Mouse (Mus musculus) neural tube, embryonic 13.5 days (tissue): ENCODE measurements around the gene Cd5l. TPM values are rescaled to one million over a fixed set of nuclear protein-coding genes. Genes with fewer than 3 reads are reported as not detected.
"Not testable (repeated sequence)": the region's sequence is repeated elsewhere in the genome, so short reads cannot be mapped to it uniquely, and the experiment has no call there.

Experiments used
- ATAC-seq: fragments of 200-750 bp; cut with Nextera tagmentation; 2 replicates; pipeline ENCODE4 v1.8.0; 2017; ENCODE audit warnings: low read depth, mild to moderate bottlenecking, moderate TSS enrichment, moderate library complexity
- H3K27ac ChIP-seq: fragments of 300-500 bp; sonication (generic); replicated peaks from 2 replicates; pipeline ENCODE4 v1.5.1; 2015; ENCODE audit warnings: moderate library complexity, mild to moderate bottlenecking, inconsistent platforms
- H3K27me3 ChIP-seq: fragments of 300-500 bp; sonication (generic); 2 replicates; pipeline ENCODE4 v1.6.1; 2015; ENCODE audit warnings: mild to moderate bottlenecking, inconsistent platforms
- H3K36me3 ChIP-seq: fragments of 300-500 bp; sonication (generic); 2 replicates; pipeline ENCODE4 v1.6.1; 2015; ENCODE audit warnings: mild to moderate bottlenecking, inconsistent platforms
- H3K4me1 ChIP-seq: fragments of 300-500 bp; sonication (generic); replicated peaks from 2 replicates; pipeline ENCODE4 v1.6.1; 2015; ENCODE audit warnings: inconsistent platforms
- H3K4me2 ChIP-seq: fragments of 300-500 bp; sonication (generic); 2 replicates; pipeline ENCODE4 v1.6.1; 2015; ENCODE audit warnings: inconsistent platforms, mild to moderate bottlenecking, moderate library complexity
- H3K4me3 ChIP-seq: fragments of 300-500 bp; sonication (generic); 2 replicates; pipeline ENCODE4 v1.5.1; 2015; ENCODE audit warnings: mild to moderate bottlenecking, inconsistent platforms
- H3K9ac ChIP-seq: fragments of 300-500 bp; sonication (generic); 2 replicates; pipeline ENCODE4 v1.6.1; 2015; ENCODE audit warnings: moderate library complexity, mild to moderate bottlenecking, inconsistent platforms
- H3K9me3 ChIP-seq: fragments of 300-500 bp; sonication (generic); 2 replicates; pipeline ENCODE4 v1.6.1; 2016; ENCODE audit warnings: inconsistent platforms
- WGBS: fragments of 180-500 bp; shearing (Covaris S2); methylation state at CpG from one replicate; pipeline ENCODE4 v1.1.7; 2015; 5-methylcytosine and 5-hydroxymethylcytosine counted together
- polyA plus RNA-seq: library from polyadenylated mRNA; unstranded; fragments of >200 nt; fragmentation: Nextera tagmentation; extraction: Ambion mirVana; gene quantifications from 2 replicates; pipeline ENCODE4 v1.2.1, GENCODE M21; 2015

Cd5l gene
- polyA plus RNA-seq, 1 experiment from 2014 or later = not detected

DNA sequence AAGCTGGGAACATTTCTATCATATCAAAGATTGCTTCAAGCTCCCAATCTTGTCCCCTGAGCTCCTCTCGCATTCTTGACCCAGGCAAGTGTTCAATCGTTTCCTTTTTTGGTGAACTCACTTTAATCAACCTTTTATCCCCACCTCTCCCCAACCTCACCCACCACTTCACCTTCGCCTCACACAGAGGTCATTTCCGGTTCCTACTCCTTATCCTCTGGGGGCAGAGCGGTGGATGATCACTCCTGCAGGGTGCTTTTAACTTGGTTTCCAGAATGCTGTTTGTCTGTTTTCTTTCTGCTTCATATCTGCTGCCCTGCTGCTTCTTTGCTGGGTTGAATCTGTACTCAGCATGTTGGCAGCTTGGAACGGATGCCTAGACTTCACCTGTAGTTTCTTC lies 20.0 kb downstream of the Cd5l start:
- H3K27me3 ChIP-seq = no peaks in the 10 kb centered on the region
- no peak for ATAC-seq
- no peaks in the 10 kb centered on the region for H3K36me3 ChIP-seq
- no peak overlapping the region for H3K4me3 ChIP-seq
- no peak overlapping the region for H3K4me2 ChIP-seq
- no peaks in the 10 kb centered on the region for H3K9me3 ChIP-seq
- H3K27ac ChIP-seq = no peak overlapping the region
- no peaks in the 10 kb centered on the region for H3K4me1 ChIP-seq
- 79% methylated on average over 6 of the region's 6 CpGs for WGBS
- H3K9ac ChIP-seq = no peak overlapping the region

DNA sequence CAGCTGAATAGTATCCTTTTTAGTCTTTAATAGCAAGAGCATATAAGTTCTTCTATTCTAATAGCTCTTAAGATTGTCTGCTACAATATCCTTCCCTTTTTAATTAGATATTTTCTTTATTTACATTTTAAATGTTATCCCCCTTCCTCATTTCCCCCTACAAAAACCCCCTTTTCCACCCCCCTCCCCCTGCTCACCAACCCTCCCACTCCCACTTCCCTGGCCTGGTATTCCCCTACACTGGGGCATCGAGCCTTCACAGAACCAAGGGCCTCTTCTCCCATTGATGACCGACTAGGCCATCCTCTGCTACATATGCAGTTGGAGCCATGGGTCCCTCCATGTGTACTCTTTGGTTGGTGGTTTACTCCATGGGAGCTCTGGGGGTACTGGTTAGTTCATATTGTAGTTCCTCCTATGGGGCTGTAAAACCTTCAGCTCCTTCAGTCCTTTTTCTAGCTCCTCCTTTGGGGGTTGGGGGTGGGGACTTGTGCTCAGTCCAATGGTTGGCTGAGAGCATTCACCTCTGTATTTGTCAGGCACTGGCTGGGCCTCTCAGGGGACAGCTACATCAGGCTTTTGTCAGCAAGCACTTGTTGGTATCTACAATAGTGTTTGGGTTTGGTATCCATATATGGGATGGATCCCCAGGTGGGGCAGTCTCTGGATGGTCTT lies 22.1 kb downstream of the Cd5l start:
- H3K27ac ChIP-seq, H3K27me3 ChIP-seq, H3K9ac ChIP-seq, H3K4me2 ChIP-seq, H3K4me3 ChIP-seq, H3K9me3 ChIP-seq, H3K4me1 ChIP-seq, H3K36me3 ChIP-seq, ATAC-seq: not testable (repeated sequence)
- 93% methylated on average over 2 of the region's 2 CpGs for WGBS

DNA sequence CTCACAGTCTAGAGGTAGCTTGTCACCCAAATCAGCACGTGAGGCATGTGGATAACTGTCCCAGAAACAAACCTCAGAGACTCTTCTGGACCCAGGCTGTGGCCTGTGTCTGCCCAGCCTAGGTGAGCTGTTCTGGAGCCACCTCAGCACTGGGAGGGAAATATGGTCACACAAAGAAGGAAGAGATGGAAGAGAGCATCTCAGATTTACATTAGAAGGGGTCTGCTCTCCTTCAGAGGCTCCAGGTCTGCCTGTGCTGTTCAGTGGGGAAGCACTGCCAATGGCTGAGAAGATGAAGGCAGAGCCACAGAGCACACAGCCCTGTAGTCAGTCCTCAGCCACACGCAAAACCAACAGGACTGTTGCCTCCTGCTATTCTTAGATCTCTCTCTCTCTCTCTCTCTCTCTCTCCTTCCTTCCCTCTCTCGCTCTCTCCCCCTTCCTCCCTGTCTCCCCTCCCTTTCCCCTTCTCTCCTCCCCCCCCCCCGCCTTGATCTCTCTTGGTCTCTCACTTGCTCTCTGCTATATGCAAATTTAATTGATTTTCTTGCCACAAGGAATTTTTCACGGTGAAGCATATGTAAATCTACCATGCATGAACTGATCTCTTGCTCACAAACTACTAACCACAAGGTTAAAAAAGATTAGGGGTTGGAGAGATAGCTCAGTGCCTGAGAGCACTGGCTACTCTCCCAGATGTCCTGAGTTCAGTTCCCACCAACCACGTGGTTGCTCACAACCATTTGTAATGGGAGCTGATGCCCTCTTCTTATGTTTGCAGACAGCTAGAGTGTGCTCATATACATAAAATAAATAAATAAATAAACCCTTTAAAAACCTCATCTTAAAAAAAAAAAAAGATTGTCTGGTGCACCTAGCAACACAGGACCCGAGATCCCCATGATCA lies 24.4 kb downstream of the Cd5l start:
- Histone ChIP-seq H3K27ac (no peak overlapping the region), H3K4me3 (no peak overlapping the region), H3K36me3 (no peaks in the 10 kb centered on the region), H3K4me2 (no peak overlapping the region), H3K9me3 (no peaks in the 10 kb centered on the region), H3K9ac (no peak overlapping the region), H3K27me3 (no peaks in the 10 kb centered on the region), H3K4me1 (no peaks in the 10 kb centered on the region)
- no peak for ATAC-seq
- 62% methylated on average over 7 of the region's 7 CpGs for WGBS

DNA sequence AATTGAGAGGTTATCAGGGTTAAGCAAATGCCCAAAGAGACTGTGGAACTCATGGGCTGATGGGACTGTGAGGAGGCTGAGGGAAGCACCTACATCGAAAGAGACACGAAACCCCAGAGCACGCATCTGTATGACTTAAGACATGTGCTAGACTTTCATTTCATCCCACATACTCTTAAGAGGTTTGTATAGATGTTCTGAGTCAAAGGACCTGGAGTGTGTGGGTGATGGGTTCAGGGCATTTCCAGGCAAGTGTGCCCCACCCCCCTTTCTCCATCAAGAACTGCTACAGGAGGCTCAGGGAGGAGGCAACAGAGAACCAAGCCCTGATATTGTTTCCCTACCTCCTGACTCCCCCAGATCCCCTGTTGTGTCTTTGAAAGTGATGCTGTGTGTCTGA lies 25.6 kb downstream of the Cd5l start:
- H3K4me1 ChIP-seq = no peaks in the 10 kb centered on the region

DNA sequence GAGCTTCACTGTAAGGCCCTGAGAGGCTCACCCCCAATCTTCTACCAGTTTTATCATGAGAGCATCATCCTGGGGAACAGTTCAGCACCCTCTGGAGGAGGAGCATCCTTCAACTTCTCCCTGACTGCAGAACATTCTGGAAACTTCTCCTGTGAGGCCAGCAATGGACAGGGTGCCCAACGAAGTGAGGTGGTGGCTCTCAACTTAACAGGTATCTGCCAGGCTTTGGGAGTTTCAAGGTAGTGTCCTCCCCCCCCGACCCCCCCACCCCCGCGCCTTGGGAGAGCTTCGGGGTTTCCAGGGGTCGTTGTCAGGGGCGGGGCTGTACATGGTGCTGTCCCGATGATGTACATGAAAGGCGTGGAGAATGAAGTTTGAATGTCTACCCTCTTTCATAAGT lies 27.4 kb downstream of the Cd5l start:
- Histone ChIP-seq H3K4me2 (no peak overlapping the region), H3K27me3 (no peaks in the 10 kb centered on the region), H3K9ac (no peak overlapping the region), H3K36me3 (no peaks in the 10 kb centered on the region), H3K9me3 (no peaks in the 10 kb centered on the region), H3K4me1 (no peaks in the 10 kb centered on the region), H3K27ac (no peak overlapping the region), H3K4me3 (no peak overlapping the region)
- no peak for ATAC-seq
- 83% methylated on average over 9 of the region's 9 CpGs for WGBS

More for the DNA sequence above, 25.6 kb downstream of the Cd5l start:
- Histone ChIP-seq H3K4me2 (no peak overlapping the region), H3K27me3 (no peaks in the 10 kb centered on the region), H3K9me3 (no peaks in the 10 kb centered on the region), H3K27ac (no peak overlapping the region), H3K4me3 (no peak overlapping the region), H3K36me3 (no peaks in the 10 kb centered on the region), H3K9ac (no peak overlapping the region)
- 94% methylated on average over 3 of the region's 3 CpGs for WGBS
- no peak for ATAC-seq

DNA sequence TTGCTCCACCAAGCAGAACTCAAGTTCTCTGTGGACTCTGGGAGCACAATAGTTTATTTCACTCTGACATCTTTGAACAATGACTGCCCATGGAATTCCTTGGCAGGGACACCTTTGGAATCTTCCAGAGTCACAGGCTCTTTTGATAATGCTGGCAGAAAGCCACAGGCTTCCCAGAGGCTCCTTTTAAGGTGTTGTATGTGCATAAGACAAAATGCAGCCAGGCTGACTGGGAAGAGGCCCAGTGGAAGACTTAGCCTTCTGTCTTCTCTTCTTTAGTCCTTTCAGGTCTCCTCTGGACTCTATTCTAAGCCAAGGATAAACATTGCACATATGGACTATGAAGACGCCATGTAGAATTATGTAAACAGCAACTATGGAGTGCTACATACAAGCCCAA lies 33.3 kb downstream of the Cd5l start:
- Histone ChIP-seq H3K9me3 (no peaks in the 10 kb centered on the region), H3K36me3 (no peaks in the 10 kb centered on the region), H3K4me2 (no peak overlapping the region), H3K4me3 (no peak overlapping the region), H3K4me1 (no peaks in the 10 kb centered on the region), H3K27ac (no peak overlapping the region), H3K27me3 (no peaks in the 10 kb centered on the region), H3K9ac (no peak overlapping the region)
- WGBS = 84% methylated on average over 1 of the region's 1 CpGs
- no peak for ATAC-seq

DNA sequence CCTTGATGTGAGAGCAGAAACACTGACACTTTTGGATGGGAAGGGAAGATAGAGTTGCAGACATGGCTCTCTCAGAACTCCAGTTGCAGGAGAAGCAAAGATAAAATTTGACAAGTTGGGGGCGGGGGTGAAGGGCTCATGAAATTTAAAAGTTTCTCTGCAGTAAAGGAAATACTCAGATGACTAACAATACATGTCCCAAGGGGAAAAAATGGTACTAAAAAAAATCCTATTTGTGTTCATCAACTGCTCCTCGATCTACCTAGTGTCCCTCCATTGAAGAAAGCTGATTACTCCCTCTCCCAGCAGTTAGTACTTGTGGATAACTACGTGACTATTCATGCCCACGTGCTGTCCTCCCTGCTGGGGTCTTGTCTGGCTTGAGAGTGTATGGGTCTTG lies 41.1 kb downstream of the Cd5l start:
- 69% methylated on average over 4 of the region's 4 CpGs for WGBS
- Histone ChIP-seq H3K27me3 (no peaks in the 10 kb centered on the region), H3K4me1 (no peaks in the 10 kb centered on the region), H3K4me2 (no peak overlapping the region), H3K36me3 (no peaks in the 10 kb centered on the region), H3K9me3 (no peaks in the 10 kb centered on the region), H3K9ac (no peak overlapping the region), H3K27ac (no peak overlapping the region), H3K4me3 (no peak overlapping the region)
- no peak for ATAC-seq

DNA sequence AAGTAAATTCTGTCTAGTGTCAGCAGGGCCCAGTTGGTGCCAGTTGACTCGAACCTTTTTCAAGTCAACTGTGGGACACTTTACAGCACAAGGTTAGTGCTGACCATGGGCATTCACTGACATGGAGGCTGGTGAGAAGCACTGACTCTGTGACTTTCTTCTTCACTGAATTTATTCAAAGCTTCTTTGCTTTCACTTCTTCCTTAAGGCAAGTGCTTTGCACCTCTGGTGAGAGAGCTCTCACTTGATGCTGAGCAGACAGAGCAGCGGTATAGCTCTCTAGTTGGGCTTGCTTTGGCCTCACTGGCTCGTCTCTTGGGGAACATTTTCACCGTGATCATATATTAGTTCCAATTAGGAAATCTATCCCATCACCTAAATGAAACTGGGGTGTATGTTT lies 42.2 kb downstream of the Cd5l start:
- 78% methylated on average over 4 of the region's 4 CpGs for WGBS
- H3K27me3 ChIP-seq = no peaks in the 10 kb centered on the region

DNA sequence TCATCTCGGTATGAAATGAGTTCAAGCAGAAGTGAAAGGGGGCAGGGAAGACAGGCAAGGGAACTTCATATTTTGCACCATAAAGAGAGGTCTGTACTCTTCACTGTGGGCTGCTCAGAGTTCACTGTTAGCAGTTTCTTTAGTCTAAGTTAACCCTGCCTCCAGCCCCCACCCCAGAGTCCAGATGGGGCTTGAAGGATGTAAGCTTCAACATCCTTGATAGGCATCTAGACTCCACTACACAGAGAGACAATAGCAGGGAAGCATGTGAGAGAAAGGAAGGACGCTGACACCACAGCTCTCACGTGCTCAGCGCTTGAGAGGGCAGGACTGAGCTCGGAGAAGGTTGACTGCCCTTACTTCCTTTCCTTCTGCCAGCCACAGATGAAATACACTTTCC lies 43.6 kb downstream of the Cd5l start:
- Histone ChIP-seq H3K4me2 (no peak overlapping the region), H3K27ac (no peak overlapping the region), H3K9ac (no peak overlapping the region), H3K36me3 (no peaks in the 10 kb centered on the region), H3K4me1 (no peaks in the 10 kb centered on the region), H3K4me3 (no peak overlapping the region), H3K9me3 (no peaks in the 10 kb centered on the region), H3K27me3 (no peaks in the 10 kb centered on the region)
- WGBS = 78% methylated on average over 5 of the region's 5 CpGs
- ATAC-seq = no peak

More for the DNA sequence above, 42.2 kb downstream of the Cd5l start:
- ATAC-seq = no peak
- no peak overlapping the region for H3K4me2 ChIP-seq
- H3K9ac ChIP-seq = no peak overlapping the region
- H3K4me3 ChIP-seq = no peak overlapping the region
- H3K4me1 ChIP-seq = no peaks in the 10 kb centered on the region
- no peaks in the 10 kb centered on the region for H3K36me3 ChIP-seq
- H3K9me3 ChIP-seq = no peaks in the 10 kb centered on the region
- no peak overlapping the region for H3K27ac ChIP-seq

DNA sequence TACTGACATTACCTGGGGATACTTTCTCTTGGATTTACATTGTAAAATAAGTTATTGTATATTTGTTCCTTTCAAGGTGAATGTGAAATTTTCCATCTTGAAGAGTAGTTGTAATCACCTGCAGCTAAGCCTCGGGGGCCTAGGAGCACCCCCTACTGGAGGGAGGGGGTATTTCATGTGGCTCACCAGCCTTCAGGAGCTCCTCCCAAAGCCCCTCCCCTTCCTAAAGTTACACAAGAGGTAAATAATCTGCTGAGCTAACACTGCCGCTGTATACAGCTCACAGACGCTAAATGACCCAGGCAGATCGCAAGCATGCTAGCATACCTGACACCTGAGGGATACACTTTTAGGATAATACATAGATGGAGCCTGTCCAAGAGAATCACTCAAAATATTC lies 50.5 kb downstream of the Cd5l start:
- 32% methylated on average over 4 of the region's 4 CpGs for WGBS

DNA sequence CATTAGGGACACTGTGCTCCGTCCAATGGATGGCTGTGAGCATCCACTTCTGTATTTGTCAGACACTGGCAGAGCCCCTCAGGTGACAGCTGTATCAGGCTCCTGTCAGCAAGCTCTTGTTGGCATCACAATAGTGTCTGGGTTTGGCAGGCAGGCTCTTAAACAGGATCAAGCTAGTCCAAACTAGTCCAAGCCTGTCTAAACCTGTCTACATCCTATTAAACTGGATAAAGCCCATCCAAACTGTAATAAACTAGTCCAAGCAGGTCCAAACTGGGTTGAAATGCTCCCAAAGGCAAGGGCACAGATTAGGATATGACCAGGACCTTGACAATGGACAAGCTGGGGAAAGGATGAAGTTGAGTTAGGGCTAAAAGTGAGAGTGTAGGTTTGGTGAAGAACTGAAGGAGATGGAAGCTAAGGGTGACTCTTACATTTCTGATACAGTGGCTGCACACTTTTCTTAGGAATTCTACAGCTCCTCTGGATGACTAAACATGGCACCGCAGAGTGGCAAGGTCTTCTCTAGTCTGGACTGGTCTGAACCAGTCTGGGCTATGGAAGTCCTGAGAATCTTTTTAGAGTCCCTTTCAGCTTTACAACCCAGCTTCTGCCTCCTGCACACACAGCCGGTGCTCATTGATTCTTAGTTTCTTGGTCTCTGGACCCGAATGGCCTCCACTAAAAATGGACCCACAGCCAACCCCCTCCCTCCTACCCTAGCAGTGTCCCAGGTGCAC lies 51.7 kb downstream of the Cd5l start:
- Histone ChIP-seq H3K27me3 (no peaks in the 10 kb centered on the region), H3K36me3 (no peaks in the 10 kb centered on the region), H3K9ac (no peak overlapping the region), H3K4me2 (no peak overlapping the region), H3K4me1 (no peaks in the 10 kb centered on the region), H3K9me3 (no peaks in the 10 kb centered on the region), H3K4me3 (no peak overlapping the region), H3K27ac (no peak overlapping the region)
- 85% methylated on average over 4 of the region's 4 CpGs for WGBS
- no peak for ATAC-seq

More for the DNA sequence above, 50.5 kb downstream of the Cd5l start:
- Histone ChIP-seq H3K4me1 (no peaks in the 10 kb centered on the region), H3K4me2 (no peak overlapping the region), H3K9me3 (no peaks in the 10 kb centered on the region), H3K36me3 (no peaks in the 10 kb centered on the region), H3K27ac (no peak overlapping the region), H3K27me3 (no peaks in the 10 kb centered on the region), H3K9ac (no peak overlapping the region), H3K4me3 (no peak overlapping the region)
- no peak for ATAC-seq

DNA sequence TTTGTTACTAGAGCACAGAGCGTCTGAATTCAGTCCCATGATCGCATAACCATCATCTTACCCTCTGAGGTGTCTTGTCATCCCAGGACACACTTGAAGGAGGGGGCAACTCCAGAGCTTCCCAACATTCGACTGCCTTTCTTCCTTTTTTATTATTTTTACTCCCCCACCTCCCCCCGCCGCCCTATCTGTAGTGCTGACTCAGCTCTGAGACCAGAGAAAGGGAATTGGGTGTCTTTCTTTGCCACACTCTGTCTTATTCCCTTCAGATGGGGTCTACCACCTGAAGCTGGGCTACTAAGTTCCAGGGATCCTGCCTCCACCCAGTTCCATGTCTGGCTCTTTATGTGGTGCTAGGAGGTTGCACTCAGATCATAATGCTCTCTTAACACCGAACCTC lies 52.9 kb downstream of the Cd5l start:
- Histone ChIP-seq H3K36me3 (no peaks in the 10 kb centered on the region), H3K9ac (no peak overlapping the region), H3K4me2 (no peak overlapping the region), H3K27ac (no peak overlapping the region), H3K27me3 (no peaks in the 10 kb centered on the region), H3K9me3 (no peaks in the 10 kb centered on the region), H3K4me1 (no peaks in the 10 kb centered on the region), H3K4me3 (no peak overlapping the region)
- WGBS = 79% methylated on average over 6 of the region's 6 CpGs
- no peak for ATAC-seq
